Mouse (Mus musculus) thymus, postnatal 14 days (tissue): Measurements from ENCODE around the gene Gm10715.
"Not testable (repeated sequence)": the region's sequence is repeated elsewhere in the genome, so short reads cannot be mapped to it uniquely, and the experiment has no call there.

ENCODE experiments used
- DNase-seq: peaks from one replicate; pipeline ENCODE4 v3.0.0; 2021

Gene Gm10715

GRCm38 (mm10) chr9:3025653-3026052, 11.0 kb upstream of the Gm10715 start:
- peak; percentile 72 for DNase-seq

GRCm38 (mm10) chr9:3026136-3026535, 10.5 kb upstream of the Gm10715 start:
- not testable (repeated sequence) for DNase-seq

GRCm38 (mm10) chr9:3026741-3027140, 9.9 kb upstream of the Gm10715 start:
- DNase-seq = not testable (repeated sequence)

- DNase-seq = not testable (repeated sequence)
These were observed 9.5 kb upstream of the Gm10715 start for GRCm38 (mm10) chr9:3027200-3027599.

DNA sequence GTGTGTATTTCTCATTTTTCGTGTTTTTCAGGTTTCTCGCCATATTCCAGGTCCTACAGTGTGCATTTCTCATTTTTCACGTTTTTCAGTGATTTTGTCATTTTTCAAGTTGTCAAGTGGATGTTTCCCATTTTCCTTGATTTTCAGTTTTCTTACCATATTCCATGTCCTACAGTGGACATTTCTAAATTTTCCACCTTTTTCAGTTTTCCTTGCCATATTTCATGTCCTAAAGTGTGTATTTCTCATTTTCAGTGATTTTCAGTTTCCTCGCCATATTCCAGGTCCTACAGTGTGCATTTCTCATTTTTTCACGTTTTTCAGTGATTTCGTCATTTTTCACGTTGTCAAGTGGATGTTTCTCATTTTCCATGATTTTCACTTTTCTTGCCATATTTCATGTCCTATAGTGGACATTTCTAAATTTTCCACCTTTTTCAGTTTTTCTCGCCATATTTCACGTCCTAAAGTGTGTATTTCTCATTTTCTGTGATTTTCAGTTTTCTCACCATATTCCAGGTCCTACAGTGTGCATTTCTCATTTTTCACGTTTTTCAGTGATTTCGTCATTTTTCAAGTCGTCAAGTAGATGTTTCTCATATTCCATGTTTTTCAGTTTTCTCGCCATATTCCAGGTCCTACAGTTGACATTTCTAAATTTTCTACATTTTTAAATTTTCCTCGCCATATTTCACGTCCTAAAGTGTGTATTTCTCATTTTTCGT, 7.2 kb upstream of the Gm10715 start:
- peak; percentile 41 for DNase-seq

DNA sequence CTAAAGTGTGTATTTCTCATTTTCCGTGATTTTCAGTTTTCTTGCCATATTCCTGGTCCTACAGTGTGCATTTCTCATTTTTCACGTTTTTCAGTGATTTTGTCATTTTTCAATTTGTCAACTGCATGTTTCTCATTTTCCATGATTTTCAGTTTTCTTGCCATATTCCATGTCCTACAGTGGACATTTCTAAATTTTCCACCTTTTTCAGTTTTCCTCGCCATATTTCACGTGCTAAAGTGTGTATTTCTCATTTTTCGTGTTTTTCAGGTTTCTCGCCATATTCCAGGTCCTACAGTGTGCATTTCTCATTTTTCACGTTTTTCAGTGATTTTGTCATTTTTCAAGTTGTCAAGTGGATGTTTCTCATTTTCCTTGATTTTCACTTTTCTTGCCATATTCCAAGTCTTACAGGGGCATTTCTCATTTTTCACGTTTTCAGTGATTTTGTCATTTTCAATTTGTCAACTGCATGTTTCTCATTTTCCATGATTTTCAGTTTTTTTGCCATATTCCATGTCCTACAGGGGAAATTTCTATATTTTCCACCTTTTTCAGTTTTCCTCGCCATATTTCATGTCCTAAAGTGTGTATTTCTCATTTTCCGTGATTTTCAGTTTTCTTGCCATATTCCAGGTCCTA, 5.9 kb upstream of the Gm10715 start:
- not testable (repeated sequence) for DNase-seq

DNA sequence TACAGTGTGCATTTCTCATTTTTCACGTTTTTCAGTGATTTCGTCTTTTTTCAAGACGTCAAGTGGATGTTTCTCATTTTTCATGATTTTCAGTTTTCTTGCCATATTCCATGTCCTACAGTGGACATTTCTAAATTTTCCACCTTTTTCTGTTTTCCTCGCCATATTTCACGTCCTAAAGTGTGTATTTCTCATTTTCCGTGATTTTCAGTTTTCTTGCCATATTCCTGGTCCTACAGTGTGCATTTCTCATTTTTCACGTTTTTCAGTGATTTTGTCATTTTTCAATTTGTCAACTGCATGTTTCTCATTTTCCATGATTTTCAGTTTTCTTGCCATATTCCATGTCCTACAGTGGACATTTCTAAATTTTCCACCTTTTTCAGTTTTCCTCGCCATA, 2.4 kb upstream of the Gm10715 start, which contains the start of gene Gm17535:
Gm17535 (plus strand) TSS at position 301 of the 400 bp plus-strand sequence.
- DNase-seq = not testable (repeated sequence)

- not testable (repeated sequence) for DNase-seq
These were observed 1.5 kb downstream of the Gm10715 start for GRCm38 (mm10) chr9:3038161-3038560.
